Comparison of ENCODE assay signal across 13 mouse cellular contexts in genomic region chr8:115397981-115398380, GRCm38 (mm10).
DNase-seq lines count a peak whose midpoint lies in the region; ATAC-seq and TF ChIP-seq lines count a peak whose summit lies in the region.
"Had no signal": no experiment of that assay in that cellular context is flagged by ENCODE, and none has a peak within 500 bp of the region (broad histone marks: within the 10 kb centered on the region; RNA-seq: fewer than 3 reads in every experiment).

No protein-coding gene starts in this region.

- 91% methylated on average over 3 of the region's 3 CpGs for WGBS in hindbrain, embryonic 16.5 days

- H3K36me3 ChIP-seq in CH12.LX (replicated peaks in 1 of 2; ENCODE audit: control insufficient read depth in 1 of 2, insufficient read depth in 1 of 2, low read length in 1 of 2), result no peaks in the 10 kb centered on the region
- no peaks in the 10 kb centered on the region for H3K36me3 ChIP-seq in hindbrain, embryonic 16.5 days (ENCODE audit: control insufficient read depth, insufficient read depth, low read length)
- H3K36me3 ChIP-seq: embryonic facial prominence, embryonic 13.5 days; heart, embryonic 13.5 days; limb, embryonic 12.5 days had no signal

- dilution Hi-C loops in CH12.LX (cut with MboI; ENCODE audit: extremely low pct_ligation_motif_present, extremely low pct_unique_long_range_greater_than_20kb, low sequenced_read_pairs), result no loop called here

- H3K27ac ChIP-seq in CH12.LX (ENCODE audit: insufficient read depth, low read depth), result no peak overlapping the region
- no peak overlapping the region for H3K27ac ChIP-seq in hindbrain, embryonic 16.5 days (ENCODE audit: low read depth, low read length)
- H3K27ac ChIP-seq: embryonic facial prominence, embryonic 13.5 days; heart, embryonic 13.5 days; hindbrain, postnatal 0 days; limb, embryonic 12.5 days had no signal

- no peak overlapping the region for H3K9ac ChIP-seq in CH12.LX (ENCODE audit: insufficient read depth, low read depth)
- no peak overlapping the region for H3K9ac ChIP-seq in hindbrain, embryonic 16.5 days (ENCODE audit: low read depth, low read length)
- H3K9ac ChIP-seq: embryonic facial prominence, embryonic 13.5 days; heart, embryonic 13.5 days; limb, embryonic 12.5 days had no signal

- peaks cover 76% of the 10 kb centered on the region for H3K27me3 ChIP-seq in CH12.LX (replicated peaks)
- H3K27me3 ChIP-seq in hindbrain, embryonic 16.5 days (replicated peaks; ENCODE audit: control insufficient read depth, insufficient read depth, low read length), result no peaks in the 10 kb centered on the region

- peak overlapping the region; percentile 52; the same call in 1 of the 2 replicates for H3K4me2 ChIP-seq in CH12.LX (ENCODE audit: insufficient read depth, low read depth, poor library complexity, severe bottlenecking)
- H3K4me2 ChIP-seq in hindbrain, embryonic 16.5 days (ENCODE audit: low read length), result no peak overlapping the region
- H3K4me2 ChIP-seq: embryonic facial prominence, embryonic 13.5 days; heart, embryonic 13.5 days; limb, embryonic 12.5 days had no signal

- peaks cover 3% of the 10 kb centered on the region for H3K9me3 ChIP-seq in CH12.LX (replicated peaks; ENCODE audit: low read length)
- H3K9me3 ChIP-seq in hindbrain, embryonic 16.5 days (ENCODE audit: control insufficient read depth, low read length), result no peaks in the 10 kb centered on the region
- H3K9me3 ChIP-seq: embryonic facial prominence, embryonic 13.5 days; heart, embryonic 13.5 days; limb, embryonic 12.5 days had no signal

- H3K4me3 ChIP-seq in CH12.LX (replicated peaks in 1 of 3; ENCODE audit: low read depth in 2 of 3, low read length in 2 of 3, poor library complexity in 1 of 3), result no peak overlapping the region
- H3K4me3 ChIP-seq in hindbrain, embryonic 16.5 days (ENCODE audit: low read length), result no peak overlapping the region
- H3K4me3 ChIP-seq: embryonic facial prominence, embryonic 13.5 days; heart, embryonic 13.5 days; limb, embryonic 12.5 days had no signal

- peak; percentile 84 to 88 for DNase-seq in B cell, adult 2 months
- DNase-seq in CH12.LX (ENCODE audit: extremely low read depth), result peak; percentile 91
- DNase-seq in lung, postnatal 36 days, result peak; percentile 42
- peak; percentile 12 to 44 for DNase-seq in spleen, postnatal 14 days (ENCODE audit: low spot score in 2 of 2)
- no peak for DNase-seq in gastrocnemius, adult 8-10 months (ENCODE audit: low spot score in 2 of 2)
- DNase-seq in heart, postnatal 4 days, result no peak
- DNase-seq: cerebellum, adult 18-20 months; kidney, postnatal 25 days had no signal

- H3K4me1 ChIP-seq in CH12.LX (ENCODE audit: control insufficient read depth in 1 of 2, insufficient read depth in 2 of 2), result peaks cover 13 to 28% of the 10 kb centered on the region in 2 experiments
- H3K4me1 ChIP-seq in hindbrain, embryonic 16.5 days (ENCODE audit: control insufficient read depth, insufficient read depth, low read depth, low read length), result no peaks in the 10 kb centered on the region
- H3K4me1 ChIP-seq: embryonic facial prominence, embryonic 13.5 days; heart, embryonic 13.5 days had no signal

- TF ChIP-seq POLR2A in CH12.LX (IDR thresholded peaks at IDR 0.05; ENCODE audit: low read depth, low read length), result no peak

- peak; percentile 95 for TF ChIP-seq EP300 in CH12.LX (IDR thresholded peaks at IDR 0.05; ENCODE audit: low read length)

- in situ Hi-C loops in CH12.LX (cut with MboI; ENCODE audit: low pct_ligation_motif_present, low pct_unique_long_range_greater_than_20kb, low sequenced_read_pairs), result no loop called here

- TF ChIP-seq RAD21 in CH12.LX (IDR thresholded peaks at IDR 0.05; ENCODE audit: low read depth, low read length), result peak; percentile 10

- TF ChIP-seq CTCF in CH12.LX (conservative IDR thresholded peaks at IDR 0.05 in 1 of 2, IDR thresholded peaks at IDR 0.05 in 1 of 2; ENCODE audit: low read depth in 2 of 2, low read length in 2 of 2), result no peak

- ATAC-seq in hindbrain, embryonic 16.5 days, result no peak
- ATAC-seq: hindbrain, postnatal 0 days had no signal

- no peaks in the 10 kb centered on the region for H3K79me2 ChIP-seq in CH12.LX (replicated peaks; ENCODE audit: control insufficient read depth, extremely low read depth, insufficient read depth, poor library complexity, severe bottlenecking)

TF ChIP-seq in CH12.LX, 34 proteins besides CTCF, POLR2A, EP300 and RAD21:
- peak; percentile 94 for TF ChIP-seq CHD2 (IDR thresholded peaks at IDR 0.05; ENCODE audit: low read length)
- TF ChIP-seq E2F4 (IDR thresholded peaks at IDR 0.05; ENCODE audit: insufficient replicate concordance, low read depth, low read length), result no peak
- no peak for TF ChIP-seq NELFE (IDR thresholded peaks at IDR 0.05; ENCODE audit: low read depth, low read length)
- TF ChIP-seq BHLHE40 (IDR thresholded peaks at IDR 0.05; ENCODE audit: low read depth, low read length), result peak; percentile 82
- peak; percentile 95 for TF ChIP-seq IRF4 (IDR thresholded peaks at IDR 0.05; ENCODE audit: low read depth, low read length)
- peak; percentile 72 for TF ChIP-seq TCF12 (IDR thresholded peaks at IDR 0.05; ENCODE audit: low read depth, low read length)
- TF ChIP-seq UBTF (IDR thresholded peaks at IDR 0.05; ENCODE audit: low read depth, low read length), result no peak
- peak; percentile 10; the same call in 1 of the 2 replicates for TF ChIP-seq SMC3 (IDR thresholded peaks at IDR 0.05; ENCODE audit: low read depth, low read length)
- peak; percentile 72 for TF ChIP-seq JUN (IDR thresholded peaks at IDR 0.05; ENCODE audit: insufficient read depth, low read depth, low read length)
- TF ChIP-seq ELF1 (IDR thresholded peaks at IDR 0.05; ENCODE audit: low read depth, low read length), result peak; percentile 38; the same call in 1 of the 2 replicates
- TF ChIP-seq HCFC1 (IDR thresholded peaks at IDR 0.05; ENCODE audit: low read depth, low read length), result no peak
- peak; percentile 82 for TF ChIP-seq MEF2A (IDR thresholded peaks at IDR 0.05; ENCODE audit: borderline replicate concordance, low read depth, low read length)
- TF ChIP-seq TBP (conservative IDR thresholded peaks at IDR 0.05; ENCODE audit: low read depth, low read length), result 0 out of 2 replicates have a peak, but pooled peaks have one; percentile 28
- TF ChIP-seq USF2 (conservative IDR thresholded peaks at IDR 0.05; ENCODE audit: low read depth, low read length), result no peak
- TF ChIP-seq JUND (conservative IDR thresholded peaks at IDR 0.05; ENCODE audit: low read depth, low read length), result peak; percentile 78
- no peak for TF ChIP-seq ZKSCAN1 (IDR thresholded peaks at IDR 0.05; ENCODE audit: borderline replicate concordance, low read depth, low read length)
- TF ChIP-seq NRF1 (IDR thresholded peaks at IDR 0.05; ENCODE audit: low read depth, low read length), result no peak
- TF ChIP-seq GABPA (IDR thresholded peaks at IDR 0.05; ENCODE audit: insufficient replicate concordance, low read depth, low read length), result no peak
- peak; percentile 88 for TF ChIP-seq MAFK (IDR thresholded peaks at IDR 0.05; ENCODE audit: insufficient replicate concordance, low read length)
- TF ChIP-seq MAX (IDR thresholded peaks at IDR 0.05; ENCODE audit: low read length), result peak; percentile 32; the same call in 1 of the 2 replicates
- no peak for TF ChIP-seq ZMIZ1 (IDR thresholded peaks at IDR 0.05; ENCODE audit: low read depth, low read length)
- peak; percentile 77; the same call in 1 of the 2 replicates for TF ChIP-seq MAZ (IDR thresholded peaks at IDR 0.05; ENCODE audit: low read depth, low read length)
- TF ChIP-seq SIN3A (IDR thresholded peaks at IDR 0.05; ENCODE audit: low read length), result no peak
- TF ChIP-seq RCOR1 (conservative IDR thresholded peaks at IDR 0.05; ENCODE audit: low read depth, low read length), result peak; percentile 88
- TF ChIP-seq POLR2AphosphoS2 (IDR thresholded peaks at IDR 0.05; ENCODE audit: low read depth, low read length), result no peak
- TF ChIP-seq ZNF384 (IDR thresholded peaks at IDR 0.05; ENCODE audit: low read depth, low read length), result no peak
- no peak for TF ChIP-seq MYC (IDR thresholded peaks at IDR 0.05; ENCODE audit: low read depth, low read length)
- TF ChIP-seq ETS1 (conservative IDR thresholded peaks at IDR 0.05; ENCODE audit: low read depth, low read length), result peak; percentile 72

Comparison
In these comparisons a context has a peak if more than half of its experiments do, and no peak if none do; other contexts are left out.
1. DNase-seq: peak in B cell, adult 2 months (2 of 2), CH12.LX (single experiment), lung, postnatal 36 days (single experiment) and spleen, postnatal 14 days (2 of 2); none in gastrocnemius, adult 8-10 months (0 of 2) and heart, postnatal 4 days (single experiment).